Mouse (Mus musculus) kidney, embryonic 16.5 days (tissue): ENCODE measurements around the gene Wfdc2. TPM values are rescaled to one million over a fixed set of nuclear protein-coding genes. Genes with fewer than 3 reads are reported as not detected.

Experiments
- ATAC-seq: fragments of 200-750 bp; cut with Nextera tagmentation; 2 replicates; pipeline ENCODE4 v1.8.0; 2017; ENCODE audit warnings: moderate TSS enrichment; ENCODE audit not compliant: low FRiP score, low TSS enrichment
- H3K27ac ChIP-seq: fragments of 300-500 bp; sonication (generic); 2 replicates; pipeline ENCODE4 v1.5.1; 2014; ENCODE audit warnings: low read length
- H3K27me3 ChIP-seq: fragments of 300-500 bp; sonication (generic); 2 replicates; pipeline ENCODE4 v1.6.1; 2014; ENCODE audit warnings: low read length, control low read depth, mixed read lengths; ENCODE audit not compliant: insufficient read depth
- H3K36me3 ChIP-seq: fragments of 300-500 bp; sonication (generic); 2 replicates; pipeline ENCODE4 v1.6.1; 2014; ENCODE audit warnings: low read length, control low read depth, mixed read lengths; ENCODE audit not compliant: insufficient read depth
- H3K4me1 ChIP-seq: fragments of 300-500 bp; sonication (generic); 2 replicates; pipeline ENCODE4 v1.6.1; 2014; ENCODE audit warnings: low read length, control low read depth, mixed read lengths; ENCODE audit not compliant: insufficient read depth
- H3K4me2 ChIP-seq: fragments of 300-500 bp; sonication (generic); replicated peaks from 2 replicates; pipeline ENCODE4 v1.6.1; 2014; ENCODE audit warnings: low read depth, low read length
- H3K4me3 ChIP-seq: fragments of 300-500 bp; sonication (generic); 2 replicates; pipeline ENCODE4 v1.5.1; 2014; ENCODE audit warnings: mild to moderate bottlenecking, low read length
- H3K9ac ChIP-seq: fragments of 300-500 bp; sonication (generic); replicated peaks from 2 replicates; pipeline ENCODE4 v1.6.1; 2014; ENCODE audit warnings: low read length
- H3K9me3 ChIP-seq: fragments of 300-500 bp; sonication (generic); 2 replicates; pipeline ENCODE4 v1.6.1; 2016; ENCODE audit warnings: low read length, control low read depth
- WGBS: fragments of 180-500 bp; shearing (Covaris S2); extraction: QIAGEN DNeasy Blood & Tissue Kit; methylation state at CpG from one replicate; pipeline ENCODE4 v1.1.7; 2014; 5-methylcytosine and 5-hydroxymethylcytosine counted together
- polyA plus RNA-seq: library from polyadenylated mRNA; unstranded; fragments of >200 nt; fragmentation: Nextera tagmentation; extraction: Ambion mirVana; gene quantifications from 2 replicates; pipeline ENCODE4 v1.2.1, GENCODE M21; 2015

The Wfdc2 gene
- 399 and 441 TPM in 2 replicates for polyA plus RNA-seq

DNA sequence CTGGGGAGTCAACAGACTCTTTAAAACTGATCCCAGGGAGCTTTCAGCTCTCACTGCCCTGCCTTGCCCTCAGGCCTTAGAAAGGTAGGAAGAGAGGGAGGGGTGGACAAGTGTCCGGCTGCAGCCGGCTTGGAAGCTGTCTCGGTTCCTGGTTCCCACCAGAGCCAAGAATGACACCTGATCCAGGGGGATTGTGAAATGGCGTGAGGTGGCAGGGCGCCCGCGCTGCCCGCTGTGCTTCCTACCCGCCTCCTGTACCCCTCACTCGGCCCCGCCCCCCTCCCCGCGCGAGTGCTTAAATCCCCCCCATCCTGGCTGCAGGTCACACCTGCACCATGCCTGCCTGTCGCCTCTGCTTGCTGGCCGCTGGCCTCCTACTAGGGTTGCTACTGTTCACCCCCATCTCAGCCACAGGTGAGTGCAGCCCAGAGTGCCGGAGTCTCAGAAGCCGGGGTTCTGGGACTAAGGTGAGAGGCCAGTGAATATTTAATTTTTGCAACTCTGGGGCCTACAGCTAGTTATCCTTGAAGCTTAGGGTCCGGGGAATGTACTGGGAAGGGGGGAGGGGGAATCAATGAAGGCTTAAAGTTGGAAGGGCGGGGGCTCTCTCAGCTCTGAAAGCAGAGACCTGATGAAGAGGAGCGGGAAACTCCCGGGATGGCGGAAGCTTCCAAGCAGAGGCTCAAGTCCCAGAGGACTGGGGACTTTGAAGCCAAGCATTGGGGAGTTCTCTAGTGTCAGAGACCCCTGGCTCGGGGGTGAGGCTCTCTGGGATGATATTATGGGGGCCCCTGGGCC lies at the start of gene Wfdc2:
Gene Wfdc2 (plus strand): TSS at position 23 of the 798 bp plus-strand sequence.
- H3K9ac ChIP-seq, result peak within 1 kb of the TSS; percentile 80
- peak within 1 kb of the TSS; percentile 57 for H3K4me3 ChIP-seq
- H3K27ac ChIP-seq, result peak within 1 kb of the TSS; percentile 83
- H3K9me3 ChIP-seq, result peaks cover 6% of the 10 kb centered on the region; the same call in 1 of the 2 replicates
- peaks cover 17% of the 10 kb centered on the region for H3K36me3 ChIP-seq
- 2% methylated on average over 23 of the region's 24 CpGs for WGBS
- peak within 1 kb of the TSS; percentile 85 for H3K4me2 ChIP-seq
- 0 out of 2 replicates have a peak, but pooled peaks cover 6% of the 10 kb centered on the region for H3K27me3 ChIP-seq
- H3K4me1 ChIP-seq, result peaks cover 19% of the 10 kb centered on the region
- peak; percentile 55 for ATAC-seq

DNA sequence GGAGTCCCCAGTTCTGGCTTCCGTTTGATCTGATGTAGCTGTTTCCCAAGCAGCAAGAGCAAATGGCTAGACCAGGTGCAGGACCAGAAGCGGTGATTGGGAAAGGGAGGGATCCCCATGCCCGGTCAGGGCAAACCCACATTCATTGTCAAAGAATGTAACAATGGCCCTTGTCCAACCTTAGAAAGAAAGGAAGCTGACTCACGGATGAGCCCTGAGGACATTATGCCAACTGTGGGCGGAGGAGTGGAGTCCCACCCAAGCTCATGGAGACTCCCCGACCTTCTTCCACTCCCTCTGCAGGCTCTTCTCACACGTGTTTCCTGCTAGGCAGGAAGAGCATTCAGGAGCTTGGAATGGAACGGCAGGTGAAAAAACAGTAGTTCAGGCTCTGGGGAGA lies 48.8 kb upstream of the Wfdc2 start:
- Histone ChIP-seq H3K4me2 (no peak overlapping the region), H3K4me3 (no peak overlapping the region), H3K9ac (no peak overlapping the region), H3K27me3 (no peaks in the 10 kb centered on the region), H3K4me1 (0 out of 2 replicates have a peak, but pooled peaks cover 7% of the 10 kb centered on the region), H3K36me3 (no peaks in the 10 kb centered on the region), H3K27ac (no peak overlapping the region), H3K9me3 (no peaks in the 10 kb centered on the region)
- WGBS, result 59% methylated on average over 8 of the region's 8 CpGs
- no peak for ATAC-seq

DNA sequence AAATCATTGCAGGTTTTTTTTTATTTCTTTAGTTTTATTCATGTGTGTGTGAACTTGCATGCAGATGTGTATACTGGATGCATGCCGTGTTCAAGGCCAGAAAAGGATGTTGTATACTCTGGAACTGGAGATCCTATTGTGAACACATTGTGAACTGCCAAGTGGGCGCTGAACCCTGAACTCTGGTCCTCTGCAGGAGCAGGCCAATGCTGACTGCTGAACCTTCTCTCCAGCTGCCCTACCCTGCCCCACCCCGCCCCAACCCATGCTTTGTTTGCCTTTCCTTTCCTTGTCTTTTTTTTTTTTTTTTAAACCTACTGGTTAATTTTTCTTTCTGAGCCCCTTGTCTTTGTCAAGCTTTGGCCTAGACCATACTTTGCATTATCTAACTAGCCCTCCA lies 47.3 kb upstream of the Wfdc2 start:
- H3K36me3 ChIP-seq, result no peaks in the 10 kb centered on the region
- 0 out of 2 replicates have a peak, but pooled peaks cover 7% of the 10 kb centered on the region for H3K4me1 ChIP-seq
- WGBS, result 76% methylated on average over 3 of the region's 3 CpGs
- no peak for ATAC-seq
- no peak overlapping the region for H3K4me2 ChIP-seq
- no peaks in the 10 kb centered on the region for H3K27me3 ChIP-seq
- no peak overlapping the region for H3K9ac ChIP-seq
- H3K4me3 ChIP-seq, result no peak overlapping the region
- H3K9me3 ChIP-seq, result no peaks in the 10 kb centered on the region
- H3K27ac ChIP-seq, result no peak overlapping the region

DNA sequence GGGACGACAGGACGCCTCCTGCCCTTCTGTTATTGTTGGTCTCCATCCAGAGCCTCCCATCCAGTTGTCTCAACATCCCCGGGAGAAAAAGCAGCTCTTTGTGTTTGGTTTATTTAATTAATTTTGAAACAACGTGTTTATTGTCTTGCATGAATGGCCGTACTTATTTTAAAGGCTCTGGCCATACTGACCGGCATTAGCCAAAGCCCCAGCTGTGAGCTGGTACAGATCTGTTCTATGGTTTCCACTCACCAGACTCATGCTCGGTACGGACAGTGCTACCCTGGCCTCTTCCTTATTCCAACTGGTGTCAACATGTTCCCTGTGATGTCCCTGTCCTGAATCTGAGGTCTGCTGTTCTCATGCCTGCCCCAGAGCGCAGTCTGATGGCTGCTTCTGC lies 46.3 kb upstream of the Wfdc2 start:
- H3K27ac ChIP-seq, result no peak overlapping the region
- no peaks in the 10 kb centered on the region for H3K36me3 ChIP-seq
- no peak overlapping the region for H3K4me2 ChIP-seq
- H3K4me3 ChIP-seq, result no peak overlapping the region
- no peak overlapping the region for H3K9ac ChIP-seq
- no peaks in the 10 kb centered on the region for H3K9me3 ChIP-seq
- ATAC-seq, result no peak
- 65% methylated on average over 9 of the region's 9 CpGs for WGBS
- H3K4me1 ChIP-seq, result 0 out of 2 replicates have a peak, but pooled peaks cover 7% of the 10 kb centered on the region
- H3K27me3 ChIP-seq, result no peaks in the 10 kb centered on the region

DNA sequence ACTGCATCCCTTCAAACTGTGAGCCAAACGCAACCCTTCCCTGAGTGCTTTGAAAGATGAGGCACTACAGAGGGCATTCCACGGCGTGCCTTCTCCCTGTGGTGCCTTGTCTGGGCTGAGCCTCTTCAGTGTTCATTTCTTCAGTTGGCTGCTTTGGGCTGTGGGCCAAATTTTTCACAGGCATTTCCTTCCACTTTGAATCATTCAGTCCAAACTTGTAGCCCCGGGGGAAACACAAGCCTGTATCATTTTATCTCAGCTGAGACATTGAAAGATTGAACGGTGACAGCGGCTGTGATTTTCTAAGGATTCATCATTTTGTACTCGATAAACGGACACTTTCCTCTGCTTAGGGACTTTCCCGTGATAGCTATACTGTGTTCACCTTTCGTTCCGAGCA lies 45.6 kb upstream of the Wfdc2 start:
- Histone ChIP-seq H3K4me1 (0 out of 2 replicates have a peak, but pooled peaks cover 2% of the 10 kb centered on the region), H3K27me3 (no peaks in the 10 kb centered on the region), H3K27ac (no peak overlapping the region), H3K9ac (no peak overlapping the region), H3K36me3 (no peaks in the 10 kb centered on the region), H3K4me2 (no peak overlapping the region), H3K9me3 (no peaks in the 10 kb centered on the region), H3K4me3 (no peak overlapping the region)
- WGBS, result 87% methylated on average over 11 of the region's 11 CpGs
- ATAC-seq, result no peak

DNA sequence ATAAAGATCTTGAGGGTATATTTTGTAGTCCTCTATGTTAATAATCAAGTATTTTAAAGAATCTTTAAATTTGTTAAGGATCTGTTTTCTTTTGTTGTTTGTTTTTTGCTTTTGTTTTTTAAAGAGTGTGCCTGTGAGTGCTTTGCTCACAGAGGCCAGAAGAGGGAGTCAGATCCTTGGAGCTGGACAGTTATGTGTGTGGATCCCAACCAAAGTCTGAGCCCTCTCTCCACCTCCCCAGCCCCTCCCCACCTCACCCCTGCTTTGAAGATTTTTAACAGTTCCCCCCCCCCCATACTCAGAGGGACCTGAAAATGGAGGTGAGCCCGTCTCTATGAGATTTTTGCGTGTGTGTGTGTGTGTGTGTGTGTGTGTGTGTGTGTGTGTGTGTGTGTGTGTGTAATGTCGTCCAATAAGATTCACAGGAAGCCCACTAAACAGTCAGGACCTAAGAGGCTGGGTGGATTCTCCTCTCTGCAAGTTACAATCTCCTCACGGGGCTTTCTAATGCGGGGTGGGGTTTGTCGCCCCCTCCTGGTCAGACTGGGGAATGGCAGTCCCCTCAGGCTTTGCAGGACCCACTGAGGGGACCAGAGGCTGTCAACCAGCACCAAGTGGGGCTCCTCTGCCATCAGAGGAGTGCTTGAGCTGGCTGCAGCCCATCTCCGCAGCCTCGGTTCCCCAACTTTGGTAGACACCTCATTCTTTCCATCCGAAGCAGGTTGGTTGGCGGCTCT lies 44.6 kb upstream of the Wfdc2 start:
- Histone ChIP-seq H3K4me2 (no peak overlapping the region), H3K4me1 (0 out of 2 replicates have a peak, but pooled peaks cover 6% of the 10 kb centered on the region), H3K9me3 (no peaks in the 10 kb centered on the region), H3K4me3 (no peak overlapping the region), H3K9ac (no peak overlapping the region), H3K27ac (no peak overlapping the region), H3K36me3 (no peaks in the 10 kb centered on the region), H3K27me3 (no peaks in the 10 kb centered on the region)
- 0 out of 2 replicates have a peak, but pooled peaks have one; percentile 25 for ATAC-seq
- 39% methylated on average over 9 of the region's 10 CpGs for WGBS

DNA sequence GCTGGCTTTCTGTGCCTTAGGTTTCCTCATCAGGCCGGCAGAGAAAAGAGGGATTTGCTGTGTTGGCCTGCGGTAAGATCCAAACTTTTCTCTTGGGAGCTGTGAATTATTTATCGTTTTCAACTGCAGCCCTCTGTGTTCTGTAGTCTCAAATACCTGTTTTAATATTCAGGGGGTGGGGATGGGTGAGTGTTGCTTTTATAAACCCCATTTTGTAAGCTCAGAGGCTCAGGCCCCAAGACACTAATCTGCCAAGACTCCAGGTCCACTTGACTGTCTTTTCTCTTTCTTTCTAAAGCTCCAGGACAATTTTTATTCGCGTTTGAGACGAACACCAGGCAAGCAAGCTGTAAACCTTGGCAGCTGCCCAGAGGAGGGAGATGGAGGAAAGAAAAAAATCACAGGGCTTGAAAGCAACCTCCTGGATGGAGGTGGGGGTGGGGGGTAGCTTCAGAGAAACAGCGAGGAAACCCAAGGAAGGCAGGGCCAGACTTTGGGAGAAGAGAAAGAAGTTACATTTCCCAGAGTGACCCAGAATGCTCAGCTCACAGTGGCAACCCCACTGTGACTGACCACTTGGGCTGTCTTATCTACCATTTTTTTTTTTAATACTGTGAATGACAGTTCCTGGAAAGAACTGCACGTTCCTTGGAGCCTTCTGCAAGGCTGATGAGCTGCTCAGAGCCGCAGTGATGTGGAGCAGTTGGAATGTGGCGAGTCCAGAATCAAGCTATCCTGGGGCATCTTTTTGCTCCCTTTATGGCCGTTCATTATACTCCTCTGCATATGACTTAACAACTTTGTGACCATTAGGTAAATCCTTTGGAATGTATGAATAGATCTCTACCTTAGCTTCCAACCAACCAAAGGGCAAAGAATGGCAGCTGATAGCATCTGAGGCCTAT lies 43.7 kb upstream of the Wfdc2 start:
- H3K27me3 ChIP-seq, result no peaks in the 10 kb centered on the region
- no peaks in the 10 kb centered on the region for H3K36me3 ChIP-seq
- H3K9ac ChIP-seq, result no peak overlapping the region
- H3K4me2 ChIP-seq, result no peak overlapping the region
- H3K4me1 ChIP-seq, result 0 out of 2 replicates have a peak, but pooled peaks cover 6% of the 10 kb centered on the region
- no peak overlapping the region for H3K4me3 ChIP-seq
- WGBS, result 44% methylated on average over 11 of the region's 11 CpGs
- no peaks in the 10 kb centered on the region for H3K9me3 ChIP-seq
- ATAC-seq, result no peak
- no peak overlapping the region; the same call in 1 of the 2 replicates for H3K27ac ChIP-seq

DNA sequence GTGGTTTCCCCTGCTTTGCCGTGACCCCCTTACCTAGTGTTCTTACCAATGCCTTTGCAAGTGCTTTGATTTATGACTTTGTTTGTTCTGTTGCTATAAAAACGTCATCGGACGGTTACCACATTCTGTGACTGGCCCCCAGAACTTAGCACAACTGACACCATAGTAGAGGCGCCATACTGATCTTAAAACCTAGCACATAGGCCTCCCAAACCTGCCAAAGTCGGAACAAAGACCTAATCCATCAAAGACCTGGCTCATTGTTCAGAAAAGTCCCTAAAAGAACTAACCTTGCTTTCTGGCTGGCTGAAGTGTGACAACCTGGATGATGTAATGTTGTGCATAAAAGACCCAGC lies 43.1 kb upstream of the Wfdc2 start:
- Histone ChIP-seq H3K4me1 (0 out of 2 replicates have a peak, but pooled peaks cover 6% of the 10 kb centered on the region), H3K4me2 (no peak overlapping the region), H3K27me3 (no peaks in the 10 kb centered on the region), H3K9ac (no peak overlapping the region), H3K36me3 (no peaks in the 10 kb centered on the region), H3K9me3 (no peaks in the 10 kb centered on the region), H3K27ac (no peak overlapping the region), H3K4me3 (no peak overlapping the region)
- no peak for ATAC-seq
- 34% methylated on average over 6 of the region's 6 CpGs for WGBS

DNA sequence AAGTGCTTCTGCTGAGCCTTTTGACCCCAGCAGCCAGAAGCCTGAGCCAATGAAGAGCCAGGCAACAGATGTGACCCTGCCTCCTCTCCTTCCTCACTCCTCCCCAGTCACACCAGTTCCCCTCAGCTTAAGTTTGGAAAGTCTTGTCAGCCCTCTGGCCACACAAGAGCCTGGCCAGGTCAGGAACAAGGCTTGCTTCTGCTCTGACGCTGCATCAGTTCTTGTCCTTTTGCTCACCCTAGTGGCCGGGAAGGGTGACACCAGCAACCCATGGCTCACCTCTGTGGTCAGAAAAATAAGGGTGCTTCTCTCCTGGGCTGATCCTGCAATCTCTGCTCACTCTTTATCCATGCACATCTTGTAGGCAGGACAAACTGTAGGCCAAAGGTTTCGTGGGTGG lies 41.4 kb upstream of the Wfdc2 start:
- ATAC-seq, result peak; percentile 70

More for the DNA sequence above, 41.4 kb upstream of the Wfdc2 start:
- no peaks in the 10 kb centered on the region for H3K9me3 ChIP-seq
- 13% methylated on average over 3 of the region's 3 CpGs for WGBS
- H3K27me3 ChIP-seq, result no peaks in the 10 kb centered on the region
- H3K4me2 ChIP-seq, result no peak overlapping the region
- H3K4me1 ChIP-seq, result 0 out of 2 replicates have a peak, but pooled peaks cover 6% of the 10 kb centered on the region
- no peak overlapping the region for H3K27ac ChIP-seq
- no peak overlapping the region for H3K4me3 ChIP-seq
- H3K36me3 ChIP-seq, result no peaks in the 10 kb centered on the region
- no peak overlapping the region for H3K9ac ChIP-seq
